In genomic region chr15:4043032-4043471, GRCm38 (mm10) we compare ENCODE assay signal across 9 mouse cellular contexts. TPM values are rescaled to one million over a fixed set of nuclear protein-coding genes. Genes with fewer than 3 reads are reported as not detected.
DNase-seq lines count a peak whose midpoint lies in the region; ATAC-seq lines count a peak whose summit lies in the region.
"Had no signal": no experiment of that assay in that cellular context is flagged by ENCODE, and none has a peak within 500 bp of the region (broad histone marks: within the 10 kb centered on the region; RNA-seq: fewer than 3 reads in every experiment).

No protein-coding gene starts in this region.

- no peaks in the 10 kb centered on the region for H3K27me3 ChIP-seq in limb, embryonic 13.5 days
- H3K27me3 ChIP-seq in neural tube, embryonic 12.5 days (replicated peaks) = no peaks in the 10 kb centered on the region
- H3K27me3 ChIP-seq: neural tube, embryonic 13.5 days had no signal

- no peak overlapping the region for H3K4me3 ChIP-seq in limb, embryonic 13.5 days
- no peak overlapping the region for H3K4me3 ChIP-seq in neural tube, embryonic 12.5 days
- H3K4me3 ChIP-seq: neural tube, embryonic 13.5 days had no signal

- no peak overlapping the region for H3K9ac ChIP-seq in limb, embryonic 13.5 days
- H3K9ac ChIP-seq in neural tube, embryonic 12.5 days = no peak overlapping the region
- H3K9ac ChIP-seq: neural tube, embryonic 13.5 days had no signal

- H3K27ac ChIP-seq in limb, embryonic 13.5 days = no peak overlapping the region
- no peak overlapping the region for H3K27ac ChIP-seq in neural tube, embryonic 12.5 days
- H3K27ac ChIP-seq: neural tube, embryonic 13.5 days had no signal

- H3K9me3 ChIP-seq in limb, embryonic 13.5 days = no peaks in the 10 kb centered on the region
- H3K9me3 ChIP-seq in neural tube, embryonic 12.5 days = no peaks in the 10 kb centered on the region
- H3K9me3 ChIP-seq: neural tube, embryonic 13.5 days had no signal

- intact Hi-C loops in left cerebral cortex, postnatal 10 days (cut with DNase I) = loop anchor here (5.0 to 10.0 kb wide), 2 partner anchors 56 to 748 kb away; no protein-coding TSS in a partner anchor

- ATAC-seq in granulocyte monocyte progenitor cell, adult 5-6 weeks (replicated peaks; ENCODE audit: poor library complexity, severe bottlenecking) = peak; percentile 82
- no peak for ATAC-seq in limb, embryonic 13.5 days (ENCODE audit: low FRiP score, low read depth)
- 0 out of 2 replicates have a peak, but pooled peaks have one; percentile 22 for ATAC-seq in neural tube, embryonic 12.5 days (ENCODE audit: low FRiP score, low read depth)

- peaks cover 42% of the 10 kb centered on the region for H3K36me3 ChIP-seq in limb, embryonic 13.5 days
- peaks cover 19% of the 10 kb centered on the region for H3K36me3 ChIP-seq in neural tube, embryonic 12.5 days

- no peaks in the 10 kb centered on the region for H3K4me1 ChIP-seq in limb, embryonic 13.5 days
- H3K4me1 ChIP-seq in neural tube, embryonic 12.5 days = no peaks in the 10 kb centered on the region
- H3K4me1 ChIP-seq: neural tube, embryonic 13.5 days had no signal

- peak; percentile 35 for DNase-seq in kidney, adult 9 months
- DNase-seq in kidney, adult 8-10 months = no peak
- DNase-seq in NIH3T3 (ENCODE audit: low read depth) = peak; percentile 75
- DNase-seq in adrenal gland, postnatal 14 days = no peak
- no peak for DNase-seq in left cerebral cortex, postnatal 10 days (ENCODE audit: extremely low spot score in 1 of 2, low spot score in 2 of 2)

- H3K4me2 ChIP-seq in limb, embryonic 13.5 days (replicated peaks) = 0 out of 2 replicates have a peak overlapping the region, but pooled peaks have one; percentile 28
- H3K4me2 ChIP-seq in neural tube, embryonic 12.5 days (replicated peaks) = no peak overlapping the region
- H3K4me2 ChIP-seq: neural tube, embryonic 13.5 days had no signal

- 28% methylated on average over 4 of the region's 4 CpGs for WGBS in limb, embryonic 13.5 days
- WGBS in neural tube, embryonic 12.5 days = 28% methylated on average over 4 of the region's 4 CpGs

RNA-seq across cellular contexts. Expression of gene Oxct1, which starts 16.9 kb away (rescaled TPM):
- 65.6 and 66.0 TPM in 2 replicates for total RNA-seq in granulocyte monocyte progenitor cell, adult 5-6 weeks (2014; fragmentation: Nextera tagmentation)
- total RNA-seq in granulocyte monocyte progenitor cell, adult 5-6 weeks (2017) = 262 and 276 TPM in 2 replicates
- 254 and 264 TPM in 2 replicates for polyA plus RNA-seq in limb, embryonic 13.5 days (2015; fragmentation: Nextera tagmentation; extraction: Ambion mirVana)
- 184 and 190 TPM in 2 replicates for polyA plus RNA-seq in neural tube, embryonic 12.5 days (2016; fragmentation: Nextera tagmentation; extraction: Ambion mirVana)
- total RNA-seq in adrenal gland, postnatal 14 days (2021) = 162 and 172 TPM in 2 replicates
- 100 to 1,000 TPM; 655 to 665 TPM for total RNA-seq in left cerebral cortex, postnatal 10 days (2021)

RNA-seq across cellular contexts. Expression of gene AW549877, which starts 47.5 kb away (rescaled TPM):
- total RNA-seq in granulocyte monocyte progenitor cell, adult 5-6 weeks (2014; fragmentation: Nextera tagmentation) = 23.5 and 24.1 TPM in 2 replicates
- total RNA-seq in granulocyte monocyte progenitor cell, adult 5-6 weeks (2017) = 9.4 and 11.6 TPM in 2 replicates
- polyA plus RNA-seq in limb, embryonic 13.5 days (2015; fragmentation: Nextera tagmentation; extraction: Ambion mirVana) = 33.3 and 35.6 TPM in 2 replicates
- 49.6 and 53.9 TPM in 2 replicates for polyA plus RNA-seq in neural tube, embryonic 12.5 days (2016; fragmentation: Nextera tagmentation; extraction: Ambion mirVana)
- 49.0 and 52.0 TPM in 2 replicates for total RNA-seq in adrenal gland, postnatal 14 days (2021)
- total RNA-seq in left cerebral cortex, postnatal 10 days (2021) = 10 to 100 TPM; 43.2 to 45.3 TPM

Comparison
In these comparisons a context has a peak if more than half of its experiments do, and no peak if none do; other contexts are left out.
1. DNase-seq: peak in kidney, adult 9 months (single experiment) and NIH3T3 (single experiment); none in kidney, adult 8-10 months (0 of 2), adrenal gland, postnatal 14 days (single experiment) and left cerebral cortex, postnatal 10 days (0 of 2).